Mouse (Mus musculus) adipocyte (in vitro differentiated cells): ENCODE data around the gene Dtx2.
"Not testable (repeated sequence)": the region's sequence is repeated elsewhere in the genome, so short reads cannot be mapped to it uniquely, and the experiment has no call there.

Source experiments
- DNase-seq: peaks from one replicate; pipeline ENCODE4 v3.0.0-alpha.2; 2016; ENCODE audit warnings: low spot score

Gene Dtx2

DNA sequence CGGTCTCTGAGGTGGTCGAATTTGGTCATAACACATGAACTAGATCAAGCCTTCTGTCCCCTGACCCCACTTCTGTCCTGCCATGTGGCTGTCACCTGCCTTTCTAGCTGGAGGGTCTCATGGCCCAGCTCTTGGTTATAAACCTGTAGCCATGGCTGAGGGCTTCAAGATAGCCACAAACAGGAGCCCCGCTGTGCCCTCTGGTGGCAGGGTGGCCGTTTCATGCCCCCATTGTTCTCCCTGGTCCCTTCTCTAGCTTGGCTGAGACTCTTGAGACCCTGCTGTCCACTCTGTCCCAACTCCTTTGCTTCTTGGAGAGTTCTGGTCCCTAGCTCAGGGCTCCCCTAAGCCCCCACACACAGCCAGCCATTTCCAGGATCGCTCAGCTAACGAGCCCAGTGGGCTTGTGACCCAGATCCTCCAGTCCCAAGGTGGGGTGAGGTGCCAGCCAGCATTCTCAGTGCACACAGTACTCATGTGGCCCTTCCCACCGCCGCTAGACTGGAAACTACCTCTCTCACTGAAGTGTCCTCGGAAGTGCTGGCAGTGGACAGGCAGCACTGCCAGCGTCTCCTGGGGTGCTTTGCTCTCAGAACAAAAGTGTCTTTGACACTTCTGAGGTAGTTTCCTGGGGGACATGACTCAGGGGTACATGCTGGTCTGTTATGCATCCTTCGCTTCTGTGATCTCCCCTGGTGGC lies 33.2 kb downstream of the Dtx2 start:
- no peak for DNase-seq

DNA sequence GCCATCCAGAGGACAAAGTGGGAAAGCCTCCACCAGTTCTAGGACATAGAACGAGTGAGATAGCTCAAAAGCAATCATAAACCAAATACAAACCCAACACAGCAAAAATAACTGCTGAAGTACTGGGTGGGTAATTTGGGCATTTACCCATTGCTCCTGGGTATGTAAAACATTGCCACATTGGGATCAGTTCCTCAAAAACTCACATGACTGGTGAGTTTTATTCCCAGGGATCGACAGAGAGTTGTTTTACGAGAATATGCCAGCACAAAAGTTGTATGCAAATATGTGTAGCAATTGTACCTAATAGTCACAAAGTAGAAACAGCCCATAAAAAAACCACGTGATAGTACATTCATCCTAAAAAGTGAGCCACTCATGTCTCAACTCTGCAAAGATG lies 40.3 kb downstream of the Dtx2 start:
- DNase-seq, result no peak

DNA sequence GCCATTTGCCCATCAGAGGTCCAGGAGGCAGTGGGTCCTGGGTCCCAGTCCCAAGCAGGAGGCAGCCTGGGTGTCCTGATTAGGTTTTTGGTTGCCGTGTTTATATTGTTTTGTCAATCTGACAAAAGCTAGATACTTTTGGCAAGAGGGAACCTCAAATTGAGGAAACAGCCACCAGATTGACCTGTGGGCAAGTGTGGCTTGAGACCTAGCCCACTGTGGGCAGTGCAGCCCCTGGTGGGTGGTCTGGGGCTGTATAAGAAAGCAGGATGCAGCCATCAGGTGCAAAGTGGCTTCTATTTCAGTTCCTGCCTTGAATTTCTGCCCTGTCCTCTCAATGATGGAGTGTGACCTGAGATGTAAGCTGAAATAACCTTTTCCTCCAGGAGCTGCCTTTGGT lies 40.7 kb downstream of the Dtx2 start:
- DNase-seq, result no peak

- no peak for DNase-seq
Measured at GRCm38 (mm10) chr5:136036667-136037066, 42.1 kb downstream of the Dtx2 start.

- DNase-seq, result no peak
Measured at GRCm38 (mm10) chr5:136038258-136039214, 43.9 kb downstream of the Dtx2 start, which contains the start of gene Upk3b. Upk3b (plus strand) TSS chr5:136038496.

DNA sequence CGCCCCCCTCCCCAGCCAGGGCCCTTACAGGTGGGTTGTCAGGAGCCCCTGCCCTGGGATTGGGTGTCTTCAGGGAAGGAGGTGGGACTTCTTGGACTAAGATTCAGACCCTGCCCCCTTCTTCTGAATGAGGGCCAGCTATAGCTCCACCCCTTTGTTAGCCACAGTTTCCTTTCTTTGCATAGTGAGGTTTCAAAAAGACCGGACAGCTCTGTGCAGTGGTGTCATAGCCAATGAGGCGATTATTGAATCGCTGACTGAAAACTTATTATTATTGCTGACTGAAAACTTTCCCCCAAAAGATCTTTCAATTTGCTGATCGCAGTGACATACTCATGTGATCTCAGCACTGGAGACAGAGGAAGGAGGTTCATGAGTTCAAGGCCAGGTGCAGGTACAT lies 45.6 kb downstream of the Dtx2 start:
- no peak for DNase-seq

- no peak for DNase-seq
Measured at GRCm38 (mm10) chr5:136041260-136041659, 46.7 kb downstream of the Dtx2 start.

DNA sequence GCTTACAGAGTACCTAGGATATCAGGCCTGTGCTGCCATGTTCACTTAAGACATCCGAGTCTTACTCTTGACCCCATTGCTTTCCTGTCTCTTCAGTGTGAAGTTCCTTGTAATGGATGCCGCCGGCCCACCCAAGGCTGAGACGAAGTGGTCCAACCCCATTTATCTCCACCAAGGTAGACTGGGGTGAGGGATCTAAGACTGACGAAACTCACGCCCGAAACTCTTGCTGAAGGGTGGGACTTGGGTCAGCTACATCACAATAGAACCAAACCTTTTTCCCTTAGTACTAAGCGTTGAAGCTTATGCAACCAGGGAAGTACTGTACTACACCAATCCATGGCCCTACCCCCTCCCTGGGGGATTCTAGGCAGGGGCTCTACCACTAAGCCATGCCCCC lies 47.1 kb downstream of the Dtx2 start:
- DNase-seq, result no peak

DNA sequence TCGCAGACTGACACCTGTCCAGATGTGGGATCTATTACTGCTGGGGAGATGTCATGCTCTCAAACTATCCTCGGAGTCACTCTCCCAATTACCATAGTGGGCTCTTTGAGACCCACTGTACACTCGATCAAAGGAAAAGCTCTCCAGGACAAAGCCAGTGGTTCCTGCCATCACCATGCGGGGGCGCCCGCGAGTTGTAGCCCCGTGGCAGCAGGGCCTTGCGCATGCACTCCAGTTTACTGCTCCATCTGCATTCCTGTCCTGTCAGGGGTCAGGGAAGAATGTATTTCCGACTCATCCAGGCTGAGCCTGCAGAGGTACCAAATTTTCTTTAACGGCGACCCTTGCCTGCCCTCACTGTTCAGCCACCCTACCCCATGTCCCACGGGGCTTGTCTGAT lies 50.3 kb downstream of the Dtx2 start:
- DNase-seq, result no peak

DNA sequence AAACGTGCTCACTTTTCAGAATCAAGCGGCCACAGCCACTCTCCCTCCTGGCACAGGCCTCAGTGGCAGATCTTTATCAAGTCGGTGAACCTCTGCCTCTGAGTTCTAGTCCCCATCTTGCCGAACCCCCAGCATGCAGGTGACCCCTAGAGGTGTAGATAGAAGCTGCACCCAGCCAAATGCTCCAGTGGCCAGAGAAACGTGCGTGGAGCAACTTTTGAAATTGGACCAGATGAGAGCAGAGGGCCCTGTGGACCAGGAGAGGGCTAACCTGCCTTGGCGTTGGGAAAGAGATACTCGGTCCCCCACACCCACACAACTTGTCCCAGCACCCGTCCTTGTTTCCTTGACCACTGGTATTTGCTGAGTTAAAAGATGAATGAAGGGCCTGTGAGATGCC lies 50.8 kb downstream of the Dtx2 start:
- peak; percentile 30 for DNase-seq

- DNase-seq, result peak; percentile 85
Measured at GRCm38 (mm10) chr5:136045987-136046386, 51.4 kb downstream of the Dtx2 start.

DNA sequence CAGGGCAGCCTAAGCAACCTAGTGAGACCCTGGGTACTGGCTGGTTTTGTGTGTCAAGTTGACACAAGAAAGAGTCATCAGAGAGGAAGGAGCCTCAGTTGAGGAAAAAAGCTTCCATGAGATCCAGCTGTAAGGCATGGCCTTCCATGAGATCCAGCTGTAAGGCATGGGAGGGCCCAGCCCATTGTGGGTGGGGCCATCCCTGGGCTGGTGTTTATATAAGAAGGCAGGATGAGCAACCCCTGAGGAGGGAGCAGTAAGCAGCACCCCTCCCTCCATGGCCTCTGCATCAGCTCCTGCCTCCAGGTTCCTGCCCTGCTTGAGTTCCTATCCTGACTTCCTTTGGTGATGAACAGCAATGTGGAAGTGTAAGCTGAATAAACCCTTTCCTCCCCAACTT lies 53.9 kb downstream of the Dtx2 start:
- not testable (repeated sequence) for DNase-seq

DNA sequence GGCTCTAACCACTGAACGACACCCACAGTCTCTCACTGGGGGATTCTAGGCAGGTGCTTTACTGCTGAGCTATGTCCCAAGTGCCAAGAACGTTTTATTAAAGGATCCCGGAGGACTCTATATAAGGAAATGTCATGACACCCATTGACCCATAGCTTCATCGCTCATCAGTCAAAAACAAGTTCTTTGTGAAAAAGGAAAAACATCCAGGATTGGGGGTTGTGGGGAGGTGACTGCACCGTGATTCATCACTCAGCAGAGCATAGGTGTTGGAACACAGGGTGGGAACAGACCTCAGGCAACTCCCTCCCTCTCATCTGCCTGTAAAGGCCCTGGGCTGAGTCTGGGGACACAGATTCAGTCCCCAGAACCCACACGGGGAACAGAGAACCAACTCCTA lies 55.3 kb downstream of the Dtx2 start:
- DNase-seq, result no peak

DNA sequence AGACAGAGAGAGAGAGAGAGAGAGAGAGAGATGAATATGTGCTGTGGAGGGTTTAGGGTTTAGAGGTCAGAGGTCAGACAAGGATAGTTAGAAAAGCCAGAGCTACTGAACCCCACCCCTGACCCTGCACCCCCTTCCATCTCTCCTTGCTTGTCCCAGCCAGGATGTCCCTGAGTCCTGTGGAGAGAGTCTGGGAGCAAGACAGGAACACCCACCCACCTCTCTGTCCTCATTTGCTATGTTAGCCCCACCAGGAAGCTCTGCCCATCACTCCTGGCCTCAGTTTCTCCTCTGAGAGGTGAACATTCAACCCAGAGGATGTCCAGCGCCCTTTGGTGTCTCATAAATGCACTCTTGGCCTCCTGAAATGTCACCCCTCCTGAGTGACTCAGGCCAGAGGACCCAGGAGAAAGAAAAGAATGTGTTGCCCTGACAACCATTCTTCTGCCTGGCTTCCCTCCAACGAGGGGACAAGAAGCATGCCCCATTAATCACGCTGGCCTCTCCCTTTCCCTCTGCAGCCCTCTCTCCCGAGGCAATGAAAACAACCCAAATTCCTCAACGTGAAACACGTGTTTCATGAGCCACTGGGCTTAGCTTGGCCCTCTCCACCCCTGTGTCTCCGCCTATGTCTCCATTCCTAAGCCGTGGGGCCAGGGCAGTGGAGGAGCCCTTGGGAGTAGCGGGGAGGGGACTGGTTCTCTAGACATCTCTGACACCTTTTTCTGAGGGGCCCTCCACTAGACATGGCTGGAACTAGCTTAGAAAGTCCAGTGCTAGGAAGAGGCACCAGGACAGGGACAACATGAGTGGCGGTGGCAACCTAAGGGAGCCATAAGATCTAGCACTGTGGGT lies 56.9 kb downstream of the Dtx2 start:
- peak; percentile 82 for DNase-seq

DNA sequence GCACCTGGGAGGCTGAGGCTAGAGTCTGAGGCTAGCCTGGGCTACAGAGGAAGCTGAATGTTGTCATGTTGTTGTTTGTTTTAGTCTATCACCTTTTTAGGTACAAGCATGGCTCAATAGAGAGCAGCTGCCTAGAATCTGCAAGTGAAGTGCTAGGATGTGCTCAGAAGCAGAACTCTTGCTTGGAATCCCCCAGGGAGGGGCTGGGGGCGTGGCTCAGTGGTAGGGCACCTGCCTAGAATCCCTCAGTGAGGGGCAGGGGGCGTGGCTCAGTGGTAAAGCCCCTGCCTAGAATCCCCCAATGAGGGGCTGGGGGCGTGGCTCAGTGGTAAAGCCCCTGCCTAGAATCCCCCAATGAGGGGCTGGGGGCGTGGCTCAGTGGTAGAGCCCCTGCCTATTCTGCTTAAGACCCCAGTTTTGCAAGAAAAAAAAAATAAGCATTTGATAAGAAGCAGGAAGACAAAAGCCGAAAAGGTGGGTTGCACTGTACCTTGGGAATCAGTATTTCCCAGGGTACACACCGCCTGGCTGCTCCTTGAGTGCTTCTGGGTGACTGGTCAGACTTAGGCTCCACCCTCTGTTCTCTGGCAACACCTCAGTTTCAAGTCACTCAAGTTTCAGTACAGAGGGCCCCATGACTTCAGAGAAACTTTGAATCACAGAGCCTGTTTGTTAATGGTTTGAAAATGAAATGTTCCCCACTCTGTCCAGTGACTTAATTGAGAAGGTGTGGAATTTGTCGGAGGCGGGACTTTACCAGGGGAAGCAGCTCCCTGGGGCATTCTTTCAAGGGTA lies 58.5 kb downstream of the Dtx2 start:
- DNase-seq, result peak; percentile 54

GRCm38 (mm10) chr5:136054301-136055077 lies 59.9 kb downstream of the Dtx2 start, which contains the start of gene Upk3bl:
Upk3bl (plus strand) TSS chr5:136054492.
- DNase-seq, result no peak

DNA sequence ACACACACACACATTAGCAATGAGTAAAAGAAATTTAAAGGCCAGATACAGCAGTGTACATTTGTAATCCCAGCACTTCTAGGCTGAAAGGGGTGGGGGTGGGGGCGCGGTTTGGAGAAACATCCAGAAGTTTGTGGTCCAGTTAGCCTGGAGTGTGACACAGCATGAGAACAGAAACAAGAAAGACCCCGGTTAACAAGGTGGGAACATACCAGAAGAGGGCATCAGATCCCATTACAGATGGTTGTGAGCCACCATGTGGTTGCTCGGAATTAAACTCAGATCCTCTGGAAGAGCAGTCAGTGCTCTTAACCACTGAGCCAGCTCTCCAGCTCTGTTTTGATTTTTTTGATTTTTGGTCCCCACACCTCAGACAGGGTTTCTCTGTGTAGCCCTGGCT lies 61.5 kb downstream of the Dtx2 start:
- DNase-seq, result no peak

DNA sequence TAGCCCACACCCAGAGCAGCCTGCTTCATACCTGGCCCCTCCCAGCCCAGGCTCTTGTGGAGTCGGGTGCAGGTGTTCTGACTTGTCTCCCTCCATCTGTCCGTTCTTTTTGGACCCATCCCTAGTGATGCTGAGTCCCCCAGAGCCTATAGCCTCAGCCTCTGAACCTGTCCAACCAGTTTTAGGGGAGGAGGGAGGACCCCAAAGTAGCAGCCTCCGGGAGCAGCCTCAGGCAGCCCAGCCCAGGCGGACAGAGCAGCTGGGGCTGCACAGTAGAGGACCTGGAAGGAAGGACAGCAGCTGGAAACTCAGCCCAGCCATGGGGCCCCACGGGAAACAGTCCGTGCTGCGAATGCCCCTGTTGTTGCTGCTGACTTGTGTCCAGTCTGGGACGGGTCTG lies 62.5 kb downstream of the Dtx2 start:
- no peak for DNase-seq

DNA sequence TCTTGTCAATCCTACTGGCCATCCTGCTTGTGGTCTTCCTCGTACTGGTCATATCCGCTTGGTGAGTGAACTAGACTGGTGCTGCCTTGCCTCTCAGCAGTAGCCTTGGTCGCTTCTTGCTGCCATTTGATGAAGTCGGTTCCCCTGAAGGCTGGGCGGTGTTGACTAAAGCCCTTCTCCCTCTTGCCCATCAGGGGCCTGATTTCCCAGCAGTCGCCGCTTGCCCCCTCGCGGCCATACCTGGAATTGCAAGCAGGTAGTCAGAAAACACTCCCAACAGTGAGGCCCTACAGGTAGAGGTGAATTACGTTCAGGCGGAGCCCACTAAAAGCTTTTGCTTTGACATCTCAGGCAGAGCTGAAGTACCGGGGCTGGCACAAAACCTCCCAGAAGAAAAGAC lies 67.0 kb downstream of the Dtx2 start:
- peak; percentile 74 for DNase-seq

DNA sequence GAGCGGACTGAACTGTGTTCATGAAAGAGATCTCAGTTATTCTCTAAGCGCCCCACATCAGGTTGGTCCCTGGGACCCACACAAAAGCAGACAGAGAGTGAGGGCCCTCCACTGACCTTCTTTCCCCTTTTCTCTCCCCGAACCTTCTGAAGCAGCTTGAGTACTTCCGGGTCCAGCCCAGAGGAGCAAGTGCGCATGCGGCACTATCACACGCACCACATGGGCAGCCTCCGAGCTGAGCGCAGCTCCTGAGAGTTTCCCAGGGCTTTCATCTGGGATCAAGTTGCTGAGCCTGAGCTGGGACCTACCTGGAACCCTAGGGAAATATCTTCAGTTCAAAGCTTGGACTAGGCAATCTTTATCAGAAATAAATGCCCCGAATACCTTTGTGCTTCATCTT lies 69.3 kb downstream of the Dtx2 start:
- no peak for DNase-seq
